In the genomic region with DNA sequence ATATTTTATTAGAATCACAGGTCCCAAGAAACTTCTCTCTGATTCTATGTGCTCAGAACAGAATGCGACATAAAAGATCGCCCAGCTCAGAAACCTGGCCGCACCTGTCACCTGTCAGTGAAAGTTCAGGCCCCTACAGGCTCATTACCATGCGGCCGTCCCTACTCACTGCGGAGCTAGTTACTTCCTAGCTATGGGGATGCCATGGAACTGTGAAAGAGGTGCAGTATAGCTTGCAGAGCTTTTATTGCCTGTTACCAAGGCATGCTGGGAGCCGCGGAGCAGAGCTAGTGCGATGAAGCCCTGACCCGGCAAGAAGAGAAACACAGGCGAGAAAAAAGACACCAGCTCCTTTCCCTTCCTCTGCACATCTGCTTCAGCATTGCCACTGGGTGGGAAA, we compare ENCODE assay signal across 21 mouse cellular contexts. TPM values are rescaled to one million over a fixed set of nuclear protein-coding genes. Genes with fewer than 3 reads are reported as not detected.
A peak's percentile ranks its signal among the peaks of the same experiment; 100 is the strongest.
DNase-seq lines count a peak whose midpoint lies in the region; ATAC-seq and TF ChIP-seq lines count a peak whose summit lies in the region.
"Had no signal": no experiment of that assay in that cellular context is flagged by ENCODE, and none has a peak within 500 bp of the region (broad histone marks: within the 10 kb centered on the region; RNA-seq: fewer than 3 reads in every experiment).

No protein-coding gene starts in this region.

- peaks cover 29% of the 10 kb centered on the region for H3K4me1 ChIP-seq in heart, embryonic 10.5 days
- peaks cover 7% of the 10 kb centered on the region; the same call in 1 of the 2 replicates for H3K4me1 ChIP-seq in lung, embryonic 14.5 days (ENCODE audit: insufficient read depth)
- no peaks in the 10 kb centered on the region for H3K4me1 ChIP-seq in intestine, embryonic 16.5 days (ENCODE audit: control insufficient read depth, insufficient read depth, low read length)
- H3K4me1 ChIP-seq in neural tube, embryonic 13.5 days (replicated peaks), result peaks cover 6% of the 10 kb centered on the region
- peaks cover 8% of the 10 kb centered on the region; the same call in 1 of the 2 replicates for H3K4me1 ChIP-seq in embryonic facial prominence, embryonic 10.5 days
- H3K4me1 ChIP-seq: embryonic facial prominence, embryonic 12.5 days had no signal

- ATAC-seq in lung, embryonic 14.5 days (ENCODE audit: insufficient read depth), result no peak
- ATAC-seq in intestine, embryonic 16.5 days, result peak; percentile 36
- ATAC-seq in neural tube, embryonic 13.5 days (ENCODE audit: low read depth), result no peak

- H3K36me3 ChIP-seq in heart, embryonic 10.5 days, result no peaks in the 10 kb centered on the region
- no peaks in the 10 kb centered on the region for H3K36me3 ChIP-seq in lung, embryonic 14.5 days (ENCODE audit: insufficient read depth)
- no peaks in the 10 kb centered on the region for H3K36me3 ChIP-seq in intestine, embryonic 16.5 days (ENCODE audit: control insufficient read depth, insufficient read depth, low read length)
- H3K36me3 ChIP-seq in neural tube, embryonic 13.5 days, result no peaks in the 10 kb centered on the region
- no peaks in the 10 kb centered on the region for H3K36me3 ChIP-seq in embryonic facial prominence, embryonic 10.5 days (replicated peaks)
- H3K36me3 ChIP-seq: embryonic facial prominence, embryonic 12.5 days; G1E; midbrain, embryonic 10.5 days had no signal

- no peaks in the 10 kb centered on the region for H3K9me3 ChIP-seq in heart, embryonic 10.5 days
- H3K9me3 ChIP-seq in lung, embryonic 14.5 days (ENCODE audit: low read depth, low read length), result no peaks in the 10 kb centered on the region
- no peaks in the 10 kb centered on the region for H3K9me3 ChIP-seq in intestine, embryonic 16.5 days (ENCODE audit: control insufficient read depth, low read length)
- H3K9me3 ChIP-seq in neural tube, embryonic 13.5 days, result no peaks in the 10 kb centered on the region
- H3K9me3 ChIP-seq in embryonic facial prominence, embryonic 10.5 days, result no peaks in the 10 kb centered on the region
- H3K9me3 ChIP-seq: embryonic facial prominence, embryonic 12.5 days; G1E; midbrain, embryonic 10.5 days had no signal

- H3K4me2 ChIP-seq in lung, embryonic 14.5 days, result peak overlapping the region; percentile 5; the same call in 1 of the 2 replicates
- peak overlapping the region; percentile 2; the same call in 1 of the 2 replicates for H3K4me2 ChIP-seq in intestine, embryonic 16.5 days (ENCODE audit: low read depth, low read length)
- H3K4me2 ChIP-seq in neural tube, embryonic 13.5 days, result peak overlapping the region; percentile 38
- H3K4me2 ChIP-seq: embryonic facial prominence, embryonic 12.5 days had no signal

- H3K27me3 ChIP-seq in heart, embryonic 10.5 days (ENCODE audit: insufficient read depth, poor library complexity, severe bottlenecking), result peaks cover 38% of the 10 kb centered on the region
- H3K27me3 ChIP-seq in lung, embryonic 14.5 days (ENCODE audit: insufficient read depth, low read length), result no peaks in the 10 kb centered on the region
- H3K27me3 ChIP-seq in intestine, embryonic 16.5 days (replicated peaks; ENCODE audit: control insufficient read depth, insufficient read depth, low read length), result no peaks in the 10 kb centered on the region
- peaks cover 7% of the 10 kb centered on the region; the same call in 1 of the 2 replicates for H3K27me3 ChIP-seq in neural tube, embryonic 13.5 days
- peaks cover 54% of the 10 kb centered on the region for H3K27me3 ChIP-seq in embryonic facial prominence, embryonic 10.5 days (replicated peaks; ENCODE audit: low read depth, poor library complexity, severe bottlenecking)

- no peak for TF ChIP-seq CTCF in lung, embryonic 14.5 days (IDR thresholded peaks at IDR 0.05; ENCODE audit: low read depth)

- intact Hi-C loops in heart, postnatal 14 days (cut with DNase I), result no loop called here

- WGBS in heart, embryonic 10.5 days, result 28% methylated on average over 11 of the region's 11 CpGs
- WGBS in lung, embryonic 14.5 days, result 37% methylated on average over 11 of the region's 11 CpGs
- 19% methylated on average over 11 of the region's 11 CpGs for WGBS in intestine, embryonic 16.5 days
- 9% methylated on average over 11 of the region's 11 CpGs for WGBS in neural tube, embryonic 13.5 days
- whole genome bisulfite sequencing in embryonic facial prominence, embryonic 10.5 days, result 24% methylated on average over 11 of the region's 11 CpGs

- no peak for DNase-seq in heart, embryonic 10.5 days (ENCODE audit: low spot score)
- no peak for DNase-seq in heart, postnatal 14 days
- no peak for DNase-seq in lung, embryonic 14.5 days
- DNase-seq in lung, postnatal 36 days, result no peak
- DNase-seq in thymus, postnatal 0 days (ENCODE audit: low spot score), result no peak
- no peak for DNase-seq in embryonic facial prominence, embryonic 10.5 days (ENCODE audit: low spot score)
- DNase-seq: B cell, adult 2 months; cerebellum, adult 8-10 months; kidney, adult 2 months; liver; liver, postnatal 0 days; right cerebral cortex, postnatal 14 days; thymus, postnatal 36 days had no signal

- H3K27ac ChIP-seq in heart, embryonic 10.5 days, result peak overlapping the region; percentile 29; the same call in 1 of the 2 replicates
- H3K27ac ChIP-seq in lung, embryonic 14.5 days (ENCODE audit: low read depth), result no peak overlapping the region
- H3K27ac ChIP-seq in intestine, embryonic 16.5 days (ENCODE audit: low read length), result no peak overlapping the region
- H3K27ac ChIP-seq in neural tube, embryonic 13.5 days (replicated peaks), result no peak overlapping the region
- no peak overlapping the region for H3K27ac ChIP-seq in embryonic facial prominence, embryonic 10.5 days (replicated peaks)
- H3K27ac ChIP-seq: embryonic facial prominence, embryonic 12.5 days; left cerebral cortex, adult 2 months; midbrain, embryonic 10.5 days; stomach, postnatal 0 days had no signal

- no peak overlapping the region for H3K9ac ChIP-seq in lung, embryonic 14.5 days
- H3K9ac ChIP-seq in intestine, embryonic 16.5 days (ENCODE audit: low read depth, low read length), result no peak overlapping the region; the same call in 1 of the 2 replicates
- peak overlapping the region; percentile 18; the same call in 1 of the 2 replicates for H3K9ac ChIP-seq in neural tube, embryonic 13.5 days
- H3K9ac ChIP-seq: embryonic facial prominence, embryonic 12.5 days; liver, postnatal 0 days had no signal

- H3K4me3 ChIP-seq in heart, embryonic 10.5 days, result no peak overlapping the region
- no peak overlapping the region for H3K4me3 ChIP-seq in lung, embryonic 14.5 days (ENCODE audit: low read depth, low read length)
- H3K4me3 ChIP-seq in intestine, embryonic 16.5 days (ENCODE audit: low read length), result no peak overlapping the region
- 0 out of 2 replicates have a peak overlapping the region, but pooled peaks have one; percentile 3 for H3K4me3 ChIP-seq in neural tube, embryonic 13.5 days
- no peak overlapping the region for H3K4me3 ChIP-seq in embryonic facial prominence, embryonic 10.5 days
- H3K4me3 ChIP-seq: embryonic facial prominence, embryonic 12.5 days; left cerebral cortex, adult 2 months; midbrain, embryonic 10.5 days had no signal

RNA-seq across cellular contexts. Expression of gene Slc24a1, which starts 7.4 kb away (rescaled TPM):
- polyA plus RNA-seq in heart, embryonic 10.5 days (2016; fragmentation: Nextera tagmentation; extraction: Ambion mirVana), result 0.08 and 0.09 TPM in 2 replicates
- total RNA-seq in heart, postnatal 14 days (2021), result under 1 TPM; 0.14 to 0.15 TPM
- 0.04 and 0.09 TPM in 2 replicates for polyA plus RNA-seq in lung, embryonic 14.5 days (2014; fragmentation: Nextera tagmentation; extraction: Ambion mirVana)
- polyA plus RNA-seq in intestine, embryonic 16.5 days (2015; fragmentation: Nextera tagmentation; extraction: Ambion mirVana), result 0.04 TPM in 1 of 2 replicates, not detected in the other
- 0.04 and 0.10 TPM in 2 replicates for polyA plus RNA-seq in neural tube, embryonic 13.5 days (2015; fragmentation: Nextera tagmentation; extraction: Ambion mirVana)
- polyA plus RNA-seq in thymus, postnatal 0 days (2015; fragmentation: Nextera tagmentation; extraction: Ambion mirVana), result 0.06 and 0.08 TPM in 2 replicates
- 0.02 and 0.04 TPM in 2 replicates for polyA plus RNA-seq in embryonic facial prominence, embryonic 10.5 days (2016; fragmentation: Nextera tagmentation; extraction: Ambion mirVana)
- total RNA-seq: hematopoietic stem cell, adult 5-6 weeks had no signal
- polyA plus RNA-seq: G1E; kidney, adult 2 months had no signal

RNA-seq across cellular contexts. Expression of gene Ints14, which starts 16.7 kb away (rescaled TPM):
- 55.4 and 58.3 TPM in 2 replicates for polyA plus RNA-seq in heart, embryonic 10.5 days (2016; fragmentation: Nextera tagmentation; extraction: Ambion mirVana)
- 10 to 100 TPM; 17.8 to 19.4 TPM for total RNA-seq in heart, postnatal 14 days (2021)
- 64.1 and 66.0 TPM in 2 replicates for polyA plus RNA-seq in lung, embryonic 14.5 days (2014; fragmentation: Nextera tagmentation; extraction: Ambion mirVana)
- polyA plus RNA-seq in intestine, embryonic 16.5 days (2015; fragmentation: Nextera tagmentation; extraction: Ambion mirVana), result 45.1 and 49.2 TPM in 2 replicates
- polyA plus RNA-seq in neural tube, embryonic 13.5 days (2015; fragmentation: Nextera tagmentation; extraction: Ambion mirVana), result 41.4 and 41.6 TPM in 2 replicates
- polyA plus RNA-seq in thymus, postnatal 0 days (2015; fragmentation: Nextera tagmentation; extraction: Ambion mirVana), result 50.9 and 54.2 TPM in 2 replicates
- polyA plus RNA-seq in embryonic facial prominence, embryonic 10.5 days (2016; fragmentation: Nextera tagmentation; extraction: Ambion mirVana), result 67.3 and 71.4 TPM in 2 replicates
